Mouse (Mus musculus) cerebellum, adult 8-10 months (tissue): ENCODE data around the gene Znhit3.
"Not testable (repeated sequence)": the region's sequence is repeated elsewhere in the genome, so short reads cannot be mapped to it uniquely, and the experiment has no call there.

Experiments used
- DNase-seq: peaks from one replicate; pipeline ENCODE4 v3.0.0; 2022

The Znhit3 gene

GRCm38 (mm10) chr11:84919276-84919675, 3.1 kb upstream of the Znhit3 start:
- peak; percentile 33 for DNase-seq

- DNase-seq, result peak; percentile 95
These were observed 2.3 kb upstream of the Znhit3 start for GRCm38 (mm10) chr11:84918425-84918824.

GRCm38 (mm10) chr11:84916703-84917300, 636 bp upstream of the Znhit3 start:
- DNase-seq, result no peak

- no peak for DNase-seq
These were observed 1.5 kb downstream of the Znhit3 start for GRCm38 (mm10) chr11:84914673-84915072.

- DNase-seq, result no peak
These were observed 5.8 kb downstream of the Znhit3 start for GRCm38 (mm10) chr11:84910411-84910810.

- DNase-seq, result no peak
These were observed 7.7 kb downstream of the Znhit3 start for GRCm38 (mm10) chr11:84908480-84908879.

GRCm38 (mm10) chr11:84907081-84907480, 9.1 kb downstream of the Znhit3 start:
- DNase-seq, result no peak

GRCm38 (mm10) chr11:84904597-84905144, 11.5 kb downstream of the Znhit3 start:
- no peak for DNase-seq

GRCm38 (mm10) chr11:84893113-84893512, 23.1 kb downstream of the Znhit3 start:
- no peak for DNase-seq

GRCm38 (mm10) chr11:84891705-84892104, 24.5 kb downstream of the Znhit3 start:
- DNase-seq, result no peak

- no peak for DNase-seq
These were observed 26.7 kb downstream of the Znhit3 start for GRCm38 (mm10) chr11:84889492-84889891.

GRCm38 (mm10) chr11:84888025-84888424, 28.1 kb downstream of the Znhit3 start:
- no peak for DNase-seq

GRCm38 (mm10) chr11:84886767-84887511, 29.2 kb downstream of the Znhit3 start:
- no peak for DNase-seq

GRCm38 (mm10) chr11:84886236-84886635, 29.9 kb downstream of the Znhit3 start:
- DNase-seq, result no peak

GRCm38 (mm10) chr11:84885238-84885637, 30.9 kb downstream of the Znhit3 start:
- no peak for DNase-seq

- DNase-seq, result no peak
These were observed 33.8 kb downstream of the Znhit3 start for GRCm38 (mm10) chr11:84882346-84882745.

- DNase-seq, result no peak
These were observed 35.2 kb downstream of the Znhit3 start for GRCm38 (mm10) chr11:84880971-84881370.

GRCm38 (mm10) chr11:84880465-84880961, 35.7 kb downstream of the Znhit3 start:
- DNase-seq, result peak; percentile 47

GRCm38 (mm10) chr11:84879772-84880464, 36.2 kb downstream of the Znhit3 start, which contains the start of the genes Myo19 and Pigw:
Gene Myo19, plus strand, starts transcription at chr11:84880148.
Gene Pigw, minus strand, starts transcription at chr11:84880285.
- DNase-seq, result peak; percentile 73

GRCm38 (mm10) chr11:84879007-84879771, 37.0 kb downstream of the Znhit3 start:
- no peak for DNase-seq

- not testable (repeated sequence) for DNase-seq
These were observed 40.1 kb downstream of the Znhit3 start for GRCm38 (mm10) chr11:84876020-84876419.

GRCm38 (mm10) chr11:84873042-84873833, 42.9 kb downstream of the Znhit3 start:
- DNase-seq, result no peak
